Mouse (Mus musculus) heart, postnatal 0 days (tissue): Measurements from ENCODE around the gene Nfib.

Experiments
- CTCF ChIP-seq: IDR thresholded peaks from 2 replicates; pipeline ENCODE4 v1.5.1; 2016; ENCODE audit warnings: antibody characterized with exemption, control low read depth, low read depth
- EP300 ChIP-seq: IDR thresholded peaks from 2 replicates; pipeline ENCODE4 v1.6.1; 2016; ENCODE audit warnings: antibody characterized with exemption, low read depth

DNA sequence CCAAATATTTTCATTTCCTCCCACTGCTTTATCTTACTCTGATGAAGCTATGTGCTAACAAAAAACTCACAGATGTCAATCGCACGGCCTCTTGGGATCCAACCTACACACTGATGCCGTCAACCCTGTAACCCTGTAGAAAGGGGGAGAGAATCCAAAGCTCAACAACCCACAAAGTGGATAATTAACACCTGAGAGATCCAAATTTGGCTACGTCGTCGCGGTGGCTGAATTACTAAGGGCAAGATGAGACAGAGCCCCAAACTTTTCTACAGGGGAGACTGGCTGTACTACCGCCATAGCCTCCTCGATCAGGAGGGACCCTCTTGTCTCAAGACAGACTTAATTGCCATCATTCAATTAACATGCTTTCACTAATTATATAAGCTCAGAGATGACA is 99.2 kb downstream of the Nfib start:
- TF ChIP-seq CTCF (no peak), EP300 (no peak)
